Mouse (Mus musculus): ENCODE measurements around the gene Armc2.
"Not testable (repeated sequence)": the region's sequence is repeated elsewhere in the genome, so short reads cannot be mapped to it uniquely, and the experiment has no call there.

Armc2 gene

GRCm38 (mm10) chr10:41967915-41968635, 50.2 kb downstream of the Armc2 start:
- peak; percentile 22 for DNase-seq (ENCODE audit: low spot score)

GRCm38 (mm10) chr10:41962725-41963124, 55.5 kb downstream of the Armc2 start:
- DNase-seq (ENCODE audit: low spot score) = no peak

GRCm38 (mm10) chr10:41959808-41960207, 58.4 kb downstream of the Armc2 start:
- DNase-seq (ENCODE audit: low spot score) = no peak

- DNase-seq (ENCODE audit: low spot score) = no peak
Observed at GRCm38 (mm10) chr10:41958677-41959274, 59.5 kb downstream of the Armc2 start.

- no peak for DNase-seq (ENCODE audit: low spot score)
Observed at GRCm38 (mm10) chr10:41957421-41958225, 60.6 kb downstream of the Armc2 start.

- DNase-seq (ENCODE audit: low spot score) = no peak
Observed at GRCm38 (mm10) chr10:41953528-41953864, 64.7 kb downstream of the Armc2 start.

GRCm38 (mm10) chr10:41952850-41953527, 65.3 kb downstream of the Armc2 start:
- DNase-seq (ENCODE audit: low spot score) = no peak

- not testable (repeated sequence) for DNase-seq (ENCODE audit: low spot score)
Observed at GRCm38 (mm10) chr10:41952354-41952753, 65.9 kb downstream of the Armc2 start.

- no peak for DNase-seq (ENCODE audit: low spot score)
Observed at GRCm38 (mm10) chr10:41939090-41939489, 79.2 kb downstream of the Armc2 start.

- DNase-seq (ENCODE audit: low spot score) = no peak
Observed at GRCm38 (mm10) chr10:41937176-41937575, 81.1 kb downstream of the Armc2 start.

GRCm38 (mm10) chr10:41936100-41936499, 82.1 kb downstream of the Armc2 start:
- peak; percentile 54 for DNase-seq (ENCODE audit: low spot score)

- DNase-seq (ENCODE audit: low spot score) = no peak
Observed at GRCm38 (mm10) chr10:41935476-41935829, 82.8 kb downstream of the Armc2 start.

- DNase-seq (ENCODE audit: low spot score) = peak; percentile 77
Observed at GRCm38 (mm10) chr10:41934633-41935475, 83.4 kb downstream of the Armc2 start.

GRCm38 (mm10) chr10:41933536-41933935, 84.7 kb downstream of the Armc2 start:
- peak; percentile 37 for DNase-seq (ENCODE audit: low spot score)

GRCm38 (mm10) chr10:41932943-41933342, 85.3 kb downstream of the Armc2 start:
- no peak for DNase-seq (ENCODE audit: low spot score)

- no peak for DNase-seq (ENCODE audit: low spot score)
Observed at GRCm38 (mm10) chr10:41931962-41932361, 86.3 kb downstream of the Armc2 start.

GRCm38 (mm10) chr10:41930966-41931365, 87.3 kb downstream of the Armc2 start:
- DNase-seq (ENCODE audit: low spot score) = no peak

- no peak for DNase-seq (ENCODE audit: low spot score)
Observed at GRCm38 (mm10) chr10:41926726-41927125, 91.5 kb downstream of the Armc2 start.

- DNase-seq (ENCODE audit: low spot score) = no peak
Observed at GRCm38 (mm10) chr10:41912290-41912994, 105.8 kb downstream of the Armc2 start.

- DNase-seq (ENCODE audit: low spot score) = no peak
Observed at GRCm38 (mm10) chr10:41908899-41909298, 109.3 kb downstream of the Armc2 start.

- no peak for DNase-seq (ENCODE audit: low spot score)
Observed at GRCm38 (mm10) chr10:41907950-41908349, 110.3 kb downstream of the Armc2 start.

Measured in urinary bladder, postnatal 14 days (tissue).